Mouse (Mus musculus) ovary, postnatal 36 days (tissue): ENCODE results near the gene Gm8334.
"Not testable (repeated sequence)": the region's sequence is repeated elsewhere in the genome, so short reads cannot be mapped to it uniquely, and the experiment has no call there.

Experiments used
- DNase-seq: peaks from one replicate; pipeline ENCODE4 v3.0.0; 2022; ENCODE audit warnings: low spot score, mixed read lengths

The Gm8334 gene

GRCm38 (mm10) chrX:148615053-148615452, at the start of gene Gm8334:
Gene Gm8334, minus strand, starts transcription at chrX:148615153.
- DNase-seq: not testable (repeated sequence)

GRCm38 (mm10) chrX:148663298-148663697, 48.3 kb upstream of the Gm8334 start, which contains the start of gene Gm15127:
Gene Gm15127, plus strand, starts transcription at chrX:148663598.
- DNase-seq: not testable (repeated sequence)
